Mouse (Mus musculus) embryonic facial prominence, embryonic 10.5 days (tissue): ENCODE results near the gene Gm45785. TPM values are rescaled to one million over a fixed set of nuclear protein-coding genes. Genes with fewer than 3 reads are reported as not detected.

Source experiments
- DNase-seq: peaks from one replicate; pipeline ENCODE4 v3.0.0-alpha.2; 2017; ENCODE audit warnings: low spot score
- H3K27ac ChIP-seq: fragments of 300-500 bp; sonication (generic); replicated peaks from 2 replicates; pipeline ENCODE4 v1.5.1; 2016; ENCODE audit warnings: mild to moderate bottlenecking
- H3K27me3 ChIP-seq: fragments of 300-500 bp; sonication (generic); replicated peaks from 2 replicates; pipeline ENCODE4 v1.6.1; 2016; ENCODE audit warnings: low read depth, mild to moderate bottlenecking; ENCODE audit not compliant: poor library complexity, severe bottlenecking
- H3K36me3 ChIP-seq: fragments of 300-500 bp; sonication (generic); replicated peaks from 2 replicates; pipeline ENCODE4 v1.6.1; 2016; ENCODE audit warnings: mild to moderate bottlenecking, moderate library complexity
- H3K4me1 ChIP-seq: fragments of 300-500 bp; sonication (generic); 2 replicates; pipeline ENCODE4 v1.6.1; 2016
- H3K4me3 ChIP-seq: fragments of 300-500 bp; sonication (generic); 2 replicates; pipeline ENCODE4 v1.5.1; 2016; ENCODE audit warnings: mild to moderate bottlenecking, moderate library complexity
- H3K9me3 ChIP-seq: fragments of 300-500 bp; sonication (generic); 2 replicates; pipeline ENCODE4 v1.6.1; 2016; ENCODE audit warnings: mild to moderate bottlenecking
- WGBS: fragments of 180-500 bp; shearing (Covaris S2); methylation state at CpG from one replicate; pipeline ENCODE4 v1.1.7; 2016; 5-methylcytosine and 5-hydroxymethylcytosine counted together
- polyA plus RNA-seq: library from polyadenylated mRNA; unstranded; fragments of >200 nt; fragmentation: Nextera tagmentation; extraction: Ambion mirVana; gene quantifications from 2 replicates; pipeline ENCODE4 v1.2.1, GENCODE M21; 2016

Gene Gm45785
- polyA plus RNA-seq, 1 experiment from 2014 or later = 0.22 TPM

DNA sequence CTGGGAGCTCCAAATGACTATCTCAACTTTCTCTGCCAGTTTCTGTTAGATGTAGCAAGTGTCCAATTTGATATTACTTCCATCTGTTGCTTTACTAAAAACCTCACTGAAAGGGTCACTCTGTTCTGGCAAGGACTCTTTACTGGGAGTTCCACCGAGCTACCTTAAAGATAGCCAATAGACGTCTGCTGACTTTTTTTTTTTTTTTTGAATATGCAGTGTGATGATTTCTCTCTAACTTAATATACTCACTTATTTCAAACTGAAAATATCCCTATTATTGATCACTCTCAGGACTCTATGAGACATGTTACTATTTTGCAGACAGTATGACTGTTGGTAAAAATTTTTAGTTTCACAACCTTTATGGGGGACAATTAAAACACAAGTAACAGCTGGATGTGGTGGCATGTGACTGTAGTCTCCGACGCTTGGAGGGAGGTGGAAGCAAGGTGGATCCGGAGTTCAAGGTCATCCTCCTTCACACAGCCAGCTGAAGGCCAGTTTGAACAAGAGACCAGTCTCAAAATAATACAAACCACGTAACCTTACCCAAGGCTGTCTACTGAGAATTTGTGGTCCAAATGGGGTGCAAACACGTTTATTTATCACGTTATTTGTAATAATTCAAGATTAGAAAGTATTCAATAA, 24.9 kb upstream of the Gm45785 start:
- Histone ChIP-seq H3K27me3 (no peaks in the 10 kb centered on the region), H3K4me3 (peak overlapping the region; percentile 98), H3K9me3 (no peaks in the 10 kb centered on the region), H3K36me3 (peaks cover 43% of the 10 kb centered on the region), H3K27ac (peak overlapping the region; percentile 88), H3K4me1 (peaks cover 23% of the 10 kb centered on the region)
- WGBS = 34% methylated on average over 8 of the region's 8 CpGs
- no peak for DNase-seq

DNA sequence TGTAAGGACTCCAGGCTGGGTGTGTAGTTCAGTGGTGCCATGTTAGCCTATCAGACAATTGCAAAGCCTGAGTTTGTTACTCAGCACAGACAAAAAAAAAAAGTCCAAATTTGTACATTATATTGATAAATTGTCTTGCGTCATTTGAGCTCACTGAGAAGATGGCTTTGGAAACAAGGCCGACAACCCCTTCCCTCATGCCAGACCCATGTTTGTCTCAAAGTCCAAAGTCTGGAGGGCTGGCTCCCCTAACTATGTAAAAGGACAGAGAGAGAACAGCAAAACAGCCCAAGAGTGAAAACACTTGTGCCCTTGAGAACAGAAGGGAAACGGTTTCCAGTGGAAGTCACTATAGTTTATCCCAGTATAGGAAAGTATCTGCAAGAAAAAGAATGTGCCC, 24.3 kb upstream of the Gm45785 start:
- Histone ChIP-seq H3K4me3 (peak overlapping the region; percentile 98; the same call in 1 of the 2 replicates), H3K27me3 (no peaks in the 10 kb centered on the region), H3K36me3 (peaks cover 42% of the 10 kb centered on the region), H3K4me1 (peaks cover 23% of the 10 kb centered on the region), H3K9me3 (no peaks in the 10 kb centered on the region), H3K27ac (no peak overlapping the region)
- DNase-seq = no peak
- WGBS = 85% methylated on average over 3 of the region's 3 CpGs

DNA sequence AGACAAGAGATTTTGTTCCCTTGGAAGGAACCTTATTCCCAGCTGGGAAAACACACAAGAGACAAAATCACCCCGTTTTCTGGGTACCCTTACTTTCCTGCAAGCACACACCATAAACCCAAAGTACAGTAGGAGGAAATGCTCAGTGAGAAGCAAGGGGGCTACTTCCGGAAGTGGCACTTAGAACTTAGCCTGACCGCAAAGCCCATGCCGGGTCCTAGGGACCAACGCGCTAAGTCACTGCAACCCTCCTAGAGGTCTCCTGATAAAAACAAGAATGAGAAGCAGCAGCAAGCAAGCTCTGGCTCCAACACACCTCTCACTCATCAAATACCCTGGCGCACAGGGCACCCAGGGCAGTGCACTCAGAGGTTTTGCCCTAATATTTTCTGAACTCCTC, 23.2 kb upstream of the Gm45785 start:
- Histone ChIP-seq H3K4me1 (peaks cover 23% of the 10 kb centered on the region), H3K4me3 (no peak overlapping the region), H3K9me3 (no peaks in the 10 kb centered on the region), H3K27ac (no peak overlapping the region), H3K36me3 (peaks cover 40% of the 10 kb centered on the region), H3K27me3 (no peaks in the 10 kb centered on the region)
- DNase-seq = no peak
- WGBS = 91% methylated on average over 7 of the region's 7 CpGs

DNA sequence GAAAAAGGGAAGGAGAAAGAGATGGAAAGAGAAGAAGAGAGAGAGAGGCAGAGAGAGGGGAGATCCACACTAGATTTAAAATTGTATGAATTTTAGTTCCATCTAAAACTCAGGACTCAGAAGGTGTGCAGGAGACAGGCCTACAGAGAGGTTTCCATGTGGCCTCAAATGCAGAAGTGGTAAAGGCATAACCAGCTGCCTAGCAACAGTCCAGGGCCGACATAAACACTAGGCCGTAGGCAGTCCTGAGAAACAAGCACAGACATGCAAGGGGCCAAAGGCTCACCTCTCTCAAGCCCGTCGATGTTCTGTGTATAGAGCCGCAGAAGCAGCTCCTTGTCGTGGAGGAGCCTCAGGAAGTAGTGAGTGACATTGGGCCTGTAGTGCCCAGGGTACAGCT, 21.2 kb upstream of the Gm45785 start:
- no peak overlapping the region for H3K4me3 ChIP-seq
- no peak for DNase-seq
- no peak overlapping the region for H3K27ac ChIP-seq
- H3K27me3 ChIP-seq = no peaks in the 10 kb centered on the region
- WGBS = 77% methylated on average over 6 of the region's 6 CpGs
- peaks cover 12% of the 10 kb centered on the region for H3K4me1 ChIP-seq
- peaks cover 41% of the 10 kb centered on the region for H3K36me3 ChIP-seq
- H3K9me3 ChIP-seq = no peaks in the 10 kb centered on the region

DNA sequence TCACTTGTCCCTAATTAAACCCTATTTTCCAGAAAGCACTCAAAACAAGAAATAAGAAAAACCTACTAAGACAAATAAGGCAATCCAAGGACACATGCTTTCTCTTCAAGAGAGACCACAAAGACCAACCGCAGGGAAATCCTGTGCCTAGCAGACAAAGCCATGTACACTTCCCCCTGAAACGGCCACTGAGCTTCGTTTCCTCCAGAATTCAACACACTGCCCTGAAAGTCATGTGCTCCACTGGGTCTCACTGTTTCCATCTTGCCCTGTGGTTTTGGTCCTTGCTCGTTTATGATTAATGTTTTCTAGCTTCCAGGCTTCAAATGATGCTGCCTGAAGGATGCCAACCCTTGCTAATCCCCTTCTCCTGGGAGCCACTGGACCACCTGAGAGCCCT, 18.1 kb upstream of the Gm45785 start:
- no peaks in the 10 kb centered on the region for H3K9me3 ChIP-seq
- no peak overlapping the region for H3K27ac ChIP-seq
- H3K36me3 ChIP-seq = peaks cover 43% of the 10 kb centered on the region
- DNase-seq = no peak
- H3K27me3 ChIP-seq = no peaks in the 10 kb centered on the region
- H3K4me1 ChIP-seq = 0 out of 2 replicates have a peak, but pooled peaks cover 3% of the 10 kb centered on the region
- WGBS = 87% methylated on average over 4 of the region's 4 CpGs
- H3K4me3 ChIP-seq = no peak overlapping the region

DNA sequence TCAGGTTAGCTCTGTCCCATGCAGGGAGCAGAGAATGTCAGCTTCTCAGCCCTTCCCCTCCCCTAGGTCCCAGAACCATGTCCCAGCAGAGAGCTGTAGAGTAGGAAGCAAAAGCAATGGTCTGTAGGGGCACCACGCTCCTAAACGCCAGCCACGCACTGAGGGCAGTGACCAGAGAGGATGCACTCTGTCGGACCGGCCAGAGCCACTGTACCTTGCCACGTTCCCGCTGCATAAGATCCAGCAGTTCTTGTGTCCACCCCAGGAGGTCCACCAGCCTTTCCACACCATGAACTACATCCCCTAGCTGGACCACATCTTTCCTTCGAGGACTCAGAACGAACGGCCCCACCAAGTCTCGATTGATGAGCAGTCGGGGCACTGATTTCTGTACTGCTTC, 8.6 kb upstream of the Gm45785 start:
- Histone ChIP-seq H3K27ac (no peak overlapping the region), H3K4me3 (no peak overlapping the region), H3K36me3 (peaks cover 75% of the 10 kb centered on the region), H3K9me3 (no peaks in the 10 kb centered on the region), H3K27me3 (no peaks in the 10 kb centered on the region), H3K4me1 (0 out of 2 replicates have a peak, but pooled peaks cover 2% of the 10 kb centered on the region)
- 90% methylated on average over 12 of the region's 12 CpGs for WGBS
- no peak for DNase-seq

DNA sequence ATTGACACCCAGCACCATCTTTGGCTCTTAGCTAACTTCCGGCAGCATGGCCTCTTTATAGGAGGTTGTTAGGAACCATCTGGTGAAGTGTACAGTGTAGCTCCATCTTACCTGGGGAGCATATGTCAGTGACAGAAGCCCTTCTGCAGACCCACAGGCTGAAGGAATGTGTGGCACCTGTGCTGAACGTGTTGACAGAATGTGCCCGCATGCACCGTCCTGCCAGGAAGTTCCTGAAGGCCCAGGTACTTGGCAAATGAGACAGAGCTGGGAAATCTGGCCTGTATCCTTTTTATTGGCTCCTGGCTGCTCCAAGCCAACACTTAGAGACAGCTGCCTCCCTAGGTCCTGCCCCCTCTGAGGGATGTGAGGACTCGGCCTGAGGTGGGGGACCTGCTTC, 4.6 kb upstream of the Gm45785 start:
- no peak for DNase-seq
- peaks cover 71% of the 10 kb centered on the region for H3K36me3 ChIP-seq
- H3K4me3 ChIP-seq = no peak overlapping the region
- H3K27me3 ChIP-seq = no peaks in the 10 kb centered on the region
- WGBS = 90% methylated on average over 5 of the region's 5 CpGs
- no peak overlapping the region for H3K27ac ChIP-seq
- H3K9me3 ChIP-seq = no peaks in the 10 kb centered on the region
- peaks cover 30% of the 10 kb centered on the region for H3K4me1 ChIP-seq

DNA sequence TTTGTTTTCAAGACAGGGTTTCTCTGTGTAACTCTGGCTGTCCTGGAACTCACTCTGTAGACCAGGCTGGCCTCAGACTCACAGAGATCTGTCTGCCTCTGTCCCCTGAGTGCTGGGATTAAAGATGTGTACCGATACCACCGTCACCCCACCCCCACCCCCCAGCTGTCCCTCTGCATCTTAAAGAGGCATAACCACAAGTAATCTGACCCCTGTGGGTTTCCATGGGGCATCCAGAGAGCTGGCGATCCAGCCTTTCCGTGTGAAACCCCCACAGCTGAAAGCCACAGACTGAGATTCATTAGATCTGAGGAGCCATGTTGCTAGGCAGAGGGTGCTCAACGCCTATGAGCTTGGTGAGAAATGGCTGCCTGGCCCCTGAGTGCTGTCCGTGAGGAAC, 3.9 kb upstream of the Gm45785 start:
- WGBS = 78% methylated on average over 6 of the region's 6 CpGs
- no peak overlapping the region for H3K4me3 ChIP-seq
- H3K9me3 ChIP-seq = no peaks in the 10 kb centered on the region
- peaks cover 37% of the 10 kb centered on the region for H3K4me1 ChIP-seq
- no peak for DNase-seq
- H3K27ac ChIP-seq = no peak overlapping the region
- no peaks in the 10 kb centered on the region for H3K27me3 ChIP-seq
- H3K36me3 ChIP-seq = peaks cover 67% of the 10 kb centered on the region

DNA sequence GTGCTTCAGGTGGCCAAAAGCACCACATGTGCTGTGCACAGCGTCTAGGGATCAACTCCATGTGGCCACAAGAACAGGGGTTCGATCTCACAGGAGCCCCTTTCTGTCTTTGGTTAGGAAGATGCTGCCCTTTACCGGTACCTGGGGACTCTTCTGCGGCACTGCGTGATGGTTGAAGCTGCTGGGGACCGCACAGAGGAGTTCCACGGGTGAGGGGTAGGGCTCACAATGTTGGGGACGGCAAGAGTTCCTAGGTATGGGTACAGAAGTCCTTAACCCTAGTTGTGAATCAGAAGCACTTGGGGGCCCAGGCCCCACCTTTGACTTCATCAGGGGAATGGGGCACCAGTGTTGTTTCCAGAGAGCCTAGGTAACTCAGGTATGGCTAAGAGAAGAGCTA, 2.6 kb upstream of the Gm45785 start:
- Histone ChIP-seq H3K27me3 (no peaks in the 10 kb centered on the region), H3K36me3 (peaks cover 67% of the 10 kb centered on the region), H3K9me3 (no peaks in the 10 kb centered on the region), H3K27ac (no peak overlapping the region), H3K4me1 (peaks cover 40% of the 10 kb centered on the region), H3K4me3 (peak overlapping the region; percentile 90; the same call in 1 of the 2 replicates)
- DNase-seq = no peak
- 93% methylated on average over 8 of the region's 8 CpGs for WGBS

DNA sequence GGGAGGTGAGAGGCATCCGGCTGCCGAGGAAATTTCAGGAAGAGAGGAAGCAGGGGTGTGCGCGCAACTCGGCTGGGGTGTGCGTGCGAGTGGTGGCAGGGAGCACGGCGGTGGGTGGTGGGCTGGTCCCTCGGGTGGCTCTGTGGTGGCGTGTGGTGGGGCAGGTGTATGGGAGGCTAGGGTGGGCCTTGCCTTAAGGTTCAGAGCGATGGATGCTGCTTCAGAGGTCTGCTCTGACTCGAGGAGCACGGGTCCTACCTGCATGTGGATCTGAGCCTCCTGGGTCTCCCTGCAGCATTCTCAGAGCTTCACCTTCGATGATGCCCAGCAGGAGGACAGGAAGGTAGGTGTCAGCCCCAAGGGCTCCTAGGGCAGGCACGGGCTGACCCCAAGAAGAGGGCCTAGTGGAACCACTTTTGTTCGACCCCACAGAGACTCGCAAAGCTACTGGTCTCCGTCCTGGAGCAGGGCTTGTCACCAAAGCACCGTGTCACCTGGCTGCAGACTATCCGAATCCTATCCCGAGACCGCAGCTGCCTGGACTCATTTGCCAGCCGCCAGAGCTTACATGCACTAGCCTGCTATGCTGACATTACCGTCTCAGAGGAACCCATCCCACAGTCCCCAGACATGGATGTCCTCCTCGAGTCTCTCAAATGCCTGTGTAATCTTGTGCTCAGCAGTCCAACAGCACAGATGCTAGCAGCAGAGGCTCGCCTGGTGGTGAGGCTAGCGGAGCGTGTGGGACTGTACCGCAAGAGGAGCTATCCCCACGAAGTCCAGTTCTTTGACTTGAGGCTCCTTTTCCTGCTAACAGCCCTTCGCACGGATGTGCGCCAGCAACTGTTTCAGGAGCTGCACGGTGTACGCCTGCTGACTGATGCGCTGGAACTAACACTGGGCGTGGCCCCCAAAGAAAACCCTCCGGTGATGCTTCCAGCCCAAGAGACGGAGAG, 1.7 kb upstream of the Gm45785 start, which contains the start of gene Bet1l:
Gene Bet1l (minus strand): TSS at position 28 of the 956 bp plus-strand sequence.
- Histone ChIP-seq H3K4me1 (peaks cover 40% of the 10 kb centered on the region), H3K36me3 (peaks cover 67% of the 10 kb centered on the region), H3K9me3 (no peaks in the 10 kb centered on the region), H3K4me3 (peak within 1 kb of the TSS; percentile 90), H3K27me3 (no peaks in the 10 kb centered on the region), H3K27ac (peak within 1 kb of the TSS; percentile 84)
- DNase-seq = no peak
- 41% methylated on average over 40 of the region's 40 CpGs for WGBS

DNA sequence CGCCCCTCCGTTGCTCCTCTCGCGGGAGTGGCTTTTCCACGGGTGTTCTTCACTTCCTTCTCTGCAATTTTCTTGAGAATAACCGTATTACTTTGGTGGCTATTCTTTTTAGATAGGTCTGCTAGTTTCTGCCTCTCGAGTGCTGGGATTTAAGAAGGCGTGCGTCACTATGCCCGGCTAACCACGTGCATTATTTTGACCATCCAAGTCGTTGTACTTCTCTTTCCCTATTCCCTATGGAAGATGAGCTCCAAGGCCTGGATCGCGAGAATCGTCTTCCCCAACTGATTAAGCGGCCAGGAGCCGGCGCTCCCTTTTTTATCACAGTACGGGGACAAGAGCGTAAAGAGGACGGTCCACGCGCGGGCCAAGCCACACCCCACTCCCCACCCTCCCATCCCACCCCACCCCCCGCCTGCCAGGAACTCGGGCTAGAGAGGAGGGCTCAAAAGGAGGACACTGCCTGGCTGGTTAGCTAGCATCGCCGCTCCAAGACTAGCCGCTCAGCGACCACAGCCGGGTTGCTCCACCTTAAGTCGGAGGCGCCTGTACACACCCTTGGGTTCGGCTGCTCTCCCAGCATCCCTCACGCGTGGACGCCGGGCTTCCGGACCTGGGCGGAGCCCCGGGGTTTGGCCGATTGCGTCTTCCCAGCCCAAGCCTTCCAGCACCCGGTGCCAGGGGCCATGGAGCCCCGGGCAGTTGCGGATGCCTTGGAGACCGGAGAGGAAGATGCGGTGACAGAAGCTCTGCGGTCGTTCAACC, 836 bp upstream of the Gm45785 start, which contains the start of gene Ric8a:
Gene Ric8a (plus strand): TSS at position 173 of the 765 bp plus-strand sequence.
- H3K36me3 ChIP-seq = peaks cover 67% of the 10 kb centered on the region
- WGBS = under 1% methylated on average over 50 of the region's 50 CpGs

DNA sequence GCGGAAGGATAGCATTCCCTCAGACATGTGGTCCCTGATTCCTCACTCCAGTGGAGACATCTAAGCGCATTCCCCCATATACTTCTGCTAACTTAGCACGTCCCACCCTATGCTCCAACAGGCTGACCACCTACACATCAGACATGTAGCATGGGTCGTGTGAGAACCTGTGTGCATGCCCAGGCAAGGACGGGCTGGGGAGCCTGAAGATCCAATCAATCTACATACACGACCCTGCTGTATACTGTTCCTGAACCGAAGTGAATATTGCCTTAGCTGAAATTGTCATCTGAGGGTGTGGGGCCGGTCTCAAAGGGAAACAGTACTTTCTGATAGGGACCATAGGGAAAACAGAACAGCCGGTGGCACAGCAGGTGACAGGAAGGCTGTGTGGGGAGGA, 950 bp downstream of the Gm45785 start:
- Histone ChIP-seq H3K27ac (no peak overlapping the region; the same call in 1 of the 2 replicates), H3K4me3 (peak overlapping the region; percentile 90), H3K27me3 (no peaks in the 10 kb centered on the region), H3K4me1 (peaks cover 40% of the 10 kb centered on the region), H3K9me3 (no peaks in the 10 kb centered on the region), H3K36me3 (peaks cover 57% of the 10 kb centered on the region)
- DNase-seq = no peak
- WGBS = 78% methylated on average over 9 of the region's 9 CpGs

More for the DNA sequence above, 836 bp upstream of the Gm45785 start, which contains the start of gene Ric8a:
- no peaks in the 10 kb centered on the region for H3K9me3 ChIP-seq
- peaks cover 40% of the 10 kb centered on the region for H3K4me1 ChIP-seq
- peak within 1 kb of the TSS; percentile 90 for H3K4me3 ChIP-seq
- DNase-seq = peak; percentile 86
- peak within 1 kb of the TSS; percentile 84 for H3K27ac ChIP-seq
- no peaks in the 10 kb centered on the region for H3K27me3 ChIP-seq
